Mouse (Mus musculus): ENCODE measurements around the gene D630003M21Rik.

D630003M21Rik gene

GRCm38 (mm10) chr2:158228670-158229502, at the start of gene D630003M21Rik:
Gene D630003M21Rik, minus strand, starts transcription at chr2:158229222.
- no peak for DNase-seq (ENCODE audit: low spot score)

GRCm38 (mm10) chr2:158276878-158277277, 47.9 kb upstream of the D630003M21Rik start:
- no peak for DNase-seq (ENCODE audit: low spot score)

GRCm38 (mm10) chr2:158276451-158276850, 47.4 kb upstream of the D630003M21Rik start:
- no peak for DNase-seq (ENCODE audit: low spot score)

- no peak for DNase-seq (ENCODE audit: low spot score)
Observed at GRCm38 (mm10) chr2:158275811-158276210, 46.8 kb upstream of the D630003M21Rik start.

- no peak for DNase-seq (ENCODE audit: low spot score)
Observed at GRCm38 (mm10) chr2:158275349-158275748, 46.3 kb upstream of the D630003M21Rik start.

- no peak for DNase-seq (ENCODE audit: low spot score)
Observed at GRCm38 (mm10) chr2:158273646-158274045, 44.6 kb upstream of the D630003M21Rik start.

GRCm38 (mm10) chr2:158270017-158270416, 41.0 kb upstream of the D630003M21Rik start:
- no peak for DNase-seq (ENCODE audit: low spot score)

- DNase-seq (ENCODE audit: low spot score), result no peak
Observed at GRCm38 (mm10) chr2:158264877-158265276, 35.9 kb upstream of the D630003M21Rik start.

GRCm38 (mm10) chr2:158259498-158259897, 30.5 kb upstream of the D630003M21Rik start:
- no peak for DNase-seq (ENCODE audit: low spot score)

- DNase-seq (ENCODE audit: low spot score), result no peak
Observed at GRCm38 (mm10) chr2:158258781-158259180, 29.8 kb upstream of the D630003M21Rik start.

- DNase-seq (ENCODE audit: low spot score), result no peak
Observed at GRCm38 (mm10) chr2:158258005-158258418, 29.0 kb upstream of the D630003M21Rik start, which contains the start of gene Bpi. Gene Bpi, plus strand, starts transcription at chr2:158258094.

- peak; percentile 15 for DNase-seq (ENCODE audit: low spot score)
Observed at GRCm38 (mm10) chr2:158256894-158257293, 27.9 kb upstream of the D630003M21Rik start.

GRCm38 (mm10) chr2:158253806-158254205, 24.8 kb upstream of the D630003M21Rik start:
- DNase-seq (ENCODE audit: low spot score), result no peak

GRCm38 (mm10) chr2:158250558-158250957, 21.5 kb upstream of the D630003M21Rik start:
- DNase-seq (ENCODE audit: low spot score), result no peak

- DNase-seq (ENCODE audit: low spot score), result peak; percentile 66
Observed at GRCm38 (mm10) chr2:158248318-158248717, 19.3 kb upstream of the D630003M21Rik start.

GRCm38 (mm10) chr2:158247852-158248251, 18.8 kb upstream of the D630003M21Rik start:
- no peak for DNase-seq (ENCODE audit: low spot score)

- DNase-seq (ENCODE audit: low spot score), result no peak
Observed at GRCm38 (mm10) chr2:158245072-158245817, 16.2 kb upstream of the D630003M21Rik start.

GRCm38 (mm10) chr2:158243129-158243870, 14.3 kb upstream of the D630003M21Rik start:
- DNase-seq (ENCODE audit: low spot score), result no peak

- no peak for DNase-seq (ENCODE audit: low spot score)
Observed at GRCm38 (mm10) chr2:158242170-158242896, 13.3 kb upstream of the D630003M21Rik start.

GRCm38 (mm10) chr2:158241126-158241738, 12.2 kb upstream of the D630003M21Rik start:
- DNase-seq (ENCODE audit: low spot score), result no peak

GRCm38 (mm10) chr2:158238101-158238500, 9.1 kb upstream of the D630003M21Rik start:
- DNase-seq (ENCODE audit: low spot score), result no peak

All from ovary, adult 18-20 months (tissue).